Mouse (Mus musculus): ENCODE measurements around the gene Cacnb4. TPM values are rescaled to one million over a fixed set of nuclear protein-coding genes. Genes with fewer than 3 reads are reported as not detected.

The Cacnb4 gene
- total and polyA plus RNA-seq, 3 experiments = 0.16 to 0.61 (median 0.29) TPM

DNA sequence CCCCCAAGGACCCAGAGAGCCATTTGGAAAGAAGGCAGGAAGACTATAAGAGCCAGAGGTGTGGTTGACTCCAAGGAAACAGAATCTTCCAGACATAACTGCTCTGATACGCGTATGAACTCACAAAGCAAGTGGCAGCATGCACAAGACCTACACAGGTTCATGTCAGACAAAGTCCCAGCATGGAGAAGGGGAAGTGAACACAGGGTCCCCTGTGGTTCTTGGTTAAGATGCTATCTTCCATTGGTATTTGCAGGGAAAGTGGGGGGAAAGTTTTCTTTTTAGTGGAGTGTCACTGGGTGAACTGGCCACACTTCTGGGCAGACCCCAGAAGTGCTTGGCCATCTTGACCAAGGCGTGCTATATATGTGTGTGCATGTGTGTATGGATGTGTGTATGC lies 128.2 kb downstream of the Cacnb4 start:
- intact Hi-C loops (cut with DNase I) = no loop called here
- DNase-seq = no peak
- H3K4me3 ChIP-seq = no peak overlapping the region
- H3K79me2 ChIP-seq (replicated peaks; ENCODE audit: control insufficient read depth, insufficient read depth, low read length) = no peaks in the 10 kb centered on the region; the same call in 1 of the 2 replicates
- no peaks in the 10 kb centered on the region for H3K4me1 ChIP-seq (ENCODE audit: control insufficient read depth, insufficient read depth, low read length)
- H3K36me3 ChIP-seq (ENCODE audit: control insufficient read depth, insufficient read depth, low read length) = no peaks in the 10 kb centered on the region
- TF ChIP-seq POLR2A (IDR thresholded peaks at IDR 0.05; ENCODE audit: insufficient read depth, low read depth, low read length) = no peak
- TF ChIP-seq CTCF (IDR thresholded peaks at IDR 0.05) = no peak
- TF ChIP-seq EP300 (IDR thresholded peaks at IDR 0.05; ENCODE audit: insufficient read depth, low read depth, low read length) = no peak
- WGBS = 92% methylated on average over 3 of the region's 3 CpGs
- no peak overlapping the region for H3K27ac ChIP-seq
- H3K9ac ChIP-seq (ENCODE audit: low read depth, low read length) = no peak overlapping the region
- H3K27me3 ChIP-seq (ENCODE audit: control insufficient read depth, insufficient read depth, low read length) = no peaks in the 10 kb centered on the region

DNA sequence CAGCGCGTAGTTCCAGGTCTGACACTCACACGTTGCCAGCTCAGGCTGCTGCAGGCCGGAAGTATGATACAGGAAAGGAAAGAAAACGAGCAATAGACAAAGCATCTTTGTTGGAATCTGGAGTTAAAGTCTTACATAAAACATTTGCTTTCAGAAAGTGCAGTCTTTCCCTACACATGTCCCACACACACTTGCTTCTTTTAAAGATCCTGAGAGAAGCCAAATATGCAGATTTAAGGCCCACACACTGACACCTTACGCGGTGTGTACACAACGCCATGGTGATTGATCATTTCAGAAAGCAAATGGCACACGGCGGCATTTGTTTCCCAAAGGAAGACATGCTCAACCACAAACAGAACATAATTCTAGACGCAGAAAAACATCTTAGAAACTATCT lies 129.3 kb downstream of the Cacnb4 start:
- Histone ChIP-seq H3K27ac (no peak overlapping the region), H3K4me1 (ENCODE audit: control insufficient read depth, insufficient read depth, low read length) (no peaks in the 10 kb centered on the region), H3K9ac (ENCODE audit: low read depth, low read length) (no peak overlapping the region), H3K79me2 (replicated peaks; ENCODE audit: control insufficient read depth, insufficient read depth, low read length) (no peaks in the 10 kb centered on the region; the same call in 1 of the 2 replicates), H3K27me3 (ENCODE audit: control insufficient read depth, insufficient read depth, low read length) (no peaks in the 10 kb centered on the region), H3K36me3 (ENCODE audit: control insufficient read depth, insufficient read depth, low read length) (no peaks in the 10 kb centered on the region), H3K4me3 (no peak overlapping the region)
- no peak for TF ChIP-seq EP300 (IDR thresholded peaks at IDR 0.05; ENCODE audit: insufficient read depth, low read depth, low read length)
- TF ChIP-seq POLR2A (IDR thresholded peaks at IDR 0.05; ENCODE audit: insufficient read depth, low read depth, low read length) = no peak
- TF ChIP-seq CTCF (IDR thresholded peaks at IDR 0.05) = no peak
- no peak for DNase-seq
- WGBS = 85% methylated on average over 11 of the region's 11 CpGs
- intact Hi-C loops (cut with DNase I) = no loop called here

GRCm38 (mm10) chr2:52544527-52544926 lies 132.1 kb downstream of the Cacnb4 start:
- H3K4me1 ChIP-seq (ENCODE audit: control insufficient read depth, insufficient read depth, low read length) = no peaks in the 10 kb centered on the region
- 39% methylated on average over 2 of the region's 2 CpGs for WGBS
- DNase-seq = no peak
- no peaks in the 10 kb centered on the region for H3K27me3 ChIP-seq (ENCODE audit: control insufficient read depth, insufficient read depth, low read length)
- H3K36me3 ChIP-seq (ENCODE audit: control insufficient read depth, insufficient read depth, low read length) = no peaks in the 10 kb centered on the region
- H3K79me2 ChIP-seq (replicated peaks; ENCODE audit: control insufficient read depth, insufficient read depth, low read length) = no peaks in the 10 kb centered on the region; the same call in 1 of the 2 replicates
- H3K9ac ChIP-seq (ENCODE audit: low read depth, low read length) = no peak overlapping the region
- no peak overlapping the region for H3K27ac ChIP-seq
- TF ChIP-seq EP300 (IDR thresholded peaks at IDR 0.05; ENCODE audit: insufficient read depth, low read depth, low read length) = no peak
- TF ChIP-seq CTCF (IDR thresholded peaks at IDR 0.05) = no peak
- no peak for TF ChIP-seq POLR2A (IDR thresholded peaks at IDR 0.05; ENCODE audit: insufficient read depth, low read depth, low read length)
- no peak overlapping the region for H3K4me3 ChIP-seq
- intact Hi-C loops (cut with DNase I) = no loop called here

GRCm38 (mm10) chr2:52541068-52541467 lies 135.6 kb downstream of the Cacnb4 start:
- Histone ChIP-seq H3K27me3 (ENCODE audit: control insufficient read depth, insufficient read depth, low read length) (no peaks in the 10 kb centered on the region), H3K4me3 (no peak overlapping the region), H3K36me3 (ENCODE audit: control insufficient read depth, insufficient read depth, low read length) (no peaks in the 10 kb centered on the region), H3K4me1 (ENCODE audit: control insufficient read depth, insufficient read depth, low read length) (no peaks in the 10 kb centered on the region), H3K27ac (no peak overlapping the region), H3K79me2 (replicated peaks; ENCODE audit: control insufficient read depth, insufficient read depth, low read length) (no peaks in the 10 kb centered on the region), H3K9ac (ENCODE audit: low read depth, low read length) (no peak overlapping the region)
- TF ChIP-seq CTCF (IDR thresholded peaks at IDR 0.05) = no peak
- no peak for TF ChIP-seq EP300 (IDR thresholded peaks at IDR 0.05; ENCODE audit: insufficient read depth, low read depth, low read length)
- TF ChIP-seq POLR2A (IDR thresholded peaks at IDR 0.05; ENCODE audit: insufficient read depth, low read depth, low read length) = no peak
- WGBS = 88% methylated on average over 4 of the region's 4 CpGs
- intact Hi-C loops (cut with DNase I) = no loop called here
- no peak for DNase-seq

DNA sequence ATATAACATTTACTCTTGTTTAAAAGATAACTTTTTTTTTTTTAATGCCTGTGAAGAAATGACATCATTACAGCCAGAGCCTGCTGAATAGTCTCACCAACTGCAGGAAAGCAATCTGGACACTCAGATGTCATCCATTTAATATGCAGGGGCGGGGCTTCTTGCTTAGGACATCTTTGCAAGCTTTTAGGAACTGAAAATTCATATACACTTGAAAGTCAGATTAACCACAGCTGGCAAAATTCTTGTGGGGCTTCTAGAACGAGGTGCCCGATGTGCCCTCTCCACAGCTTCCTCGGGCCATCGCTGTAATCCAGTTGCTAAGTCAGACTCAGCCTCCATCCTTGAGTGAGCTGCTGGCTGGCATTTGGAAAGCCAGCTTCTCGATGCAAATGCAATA lies 137.3 kb downstream of the Cacnb4 start:
- TF ChIP-seq POLR2A (IDR thresholded peaks at IDR 0.05; ENCODE audit: insufficient read depth, low read depth, low read length) (no peak), CTCF (IDR thresholded peaks at IDR 0.05) (no peak), EP300 (IDR thresholded peaks at IDR 0.05; ENCODE audit: insufficient read depth, low read depth, low read length) (no peak)
- Histone ChIP-seq H3K9ac (ENCODE audit: low read depth, low read length) (no peak overlapping the region), H3K4me1 (ENCODE audit: control insufficient read depth, insufficient read depth, low read length) (no peaks in the 10 kb centered on the region), H3K27ac (no peak overlapping the region), H3K27me3 (ENCODE audit: control insufficient read depth, insufficient read depth, low read length) (no peaks in the 10 kb centered on the region), H3K36me3 (ENCODE audit: control insufficient read depth, insufficient read depth, low read length) (no peaks in the 10 kb centered on the region), H3K79me2 (replicated peaks; ENCODE audit: control insufficient read depth, insufficient read depth, low read length) (no peaks in the 10 kb centered on the region), H3K4me3 (no peak overlapping the region)
- DNase-seq = no peak
- intact Hi-C loops (cut with DNase I) = no loop called here
- 82% methylated on average over 6 of the region's 6 CpGs for WGBS

DNA sequence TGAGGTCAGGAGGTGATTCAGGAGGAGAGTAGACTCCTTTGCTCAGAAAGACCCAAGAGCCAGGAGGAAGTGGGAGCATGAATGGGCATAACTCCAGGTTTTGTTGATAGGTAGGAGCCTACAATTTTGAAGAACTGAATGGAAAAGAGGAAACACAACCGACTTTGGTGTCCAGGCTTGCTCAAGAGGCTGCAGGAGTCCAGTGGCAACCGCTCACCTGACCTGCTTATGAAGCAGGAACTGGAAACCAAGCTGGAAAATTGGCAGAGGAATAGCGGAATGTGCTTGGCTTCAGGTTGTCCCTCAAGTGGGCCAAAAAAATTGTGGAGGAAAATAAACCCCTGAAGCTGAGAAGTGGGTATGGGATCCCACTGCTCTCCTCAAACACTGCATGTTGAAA lies 139.0 kb downstream of the Cacnb4 start:
- Histone ChIP-seq H3K27ac (no peak overlapping the region), H3K4me3 (no peak overlapping the region), H3K4me1 (ENCODE audit: control insufficient read depth, insufficient read depth, low read length) (peaks cover 3% of the 10 kb centered on the region), H3K36me3 (ENCODE audit: control insufficient read depth, insufficient read depth, low read length) (no peaks in the 10 kb centered on the region), H3K79me2 (replicated peaks; ENCODE audit: control insufficient read depth, insufficient read depth, low read length) (no peaks in the 10 kb centered on the region), H3K27me3 (ENCODE audit: control insufficient read depth, insufficient read depth, low read length) (no peaks in the 10 kb centered on the region), H3K9ac (ENCODE audit: low read depth, low read length) (no peak overlapping the region)
- no peak for DNase-seq
- 69% methylated on average over 3 of the region's 3 CpGs for WGBS
- intact Hi-C loops (cut with DNase I) = loop anchor here (2.0 kb wide), 1 partner anchor 19 kb away; no protein-coding TSS in a partner anchor
- TF ChIP-seq POLR2A (IDR thresholded peaks at IDR 0.05; ENCODE audit: insufficient read depth, low read depth, low read length) (no peak), EP300 (IDR thresholded peaks at IDR 0.05; ENCODE audit: insufficient read depth, low read depth, low read length) (no peak), CTCF (IDR thresholded peaks at IDR 0.05) (no peak)

Measured in heart, adult 2 months (tissue).